Mouse (Mus musculus) liver, embryonic 15.5 days (tissue): Measurements from ENCODE around the gene Cdc26. TPM values are rescaled to one million over a fixed set of nuclear protein-coding genes. Genes with fewer than 3 reads are reported as not detected.
A peak's percentile ranks its signal among the peaks of the same experiment; 100 is the strongest.

Experiments
- ATAC-seq: fragments of 200-750 bp; cut with Nextera tagmentation; 2 replicates; pipeline ENCODE4 v1.8.0; 2017; ENCODE audit warnings: moderate number of reproducible peaks, mild to moderate bottlenecking, moderate library complexity; ENCODE audit not compliant: insufficient read depth
- H3K27ac ChIP-seq: fragments of 300-500 bp; sonication (generic); replicated peaks from 2 replicates; pipeline ENCODE4 v1.5.1; 2015; ENCODE audit warnings: mild to moderate bottlenecking, inconsistent platforms
- H3K27me3 ChIP-seq: fragments of 300-500 bp; sonication (generic); 2 replicates; pipeline ENCODE4 v1.6.1; 2015; ENCODE audit warnings: mild to moderate bottlenecking, inconsistent platforms
- H3K36me3 ChIP-seq: fragments of 300-500 bp; sonication (generic); replicated peaks from 2 replicates; pipeline ENCODE4 v1.6.1; 2015; ENCODE audit warnings: moderate library complexity, mild to moderate bottlenecking, inconsistent platforms
- H3K4me1 ChIP-seq: fragments of 300-500 bp; sonication (generic); replicated peaks from 2 replicates; pipeline ENCODE4 v1.6.1; 2015; ENCODE audit warnings: inconsistent platforms
- H3K4me2 ChIP-seq: fragments of 300-500 bp; sonication (generic); 2 replicates; pipeline ENCODE4 v1.6.1; 2015; ENCODE audit warnings: moderate library complexity, mild to moderate bottlenecking, inconsistent platforms
- H3K4me3 ChIP-seq: fragments of 300-500 bp; sonication (generic); replicated peaks from 2 replicates; pipeline ENCODE4 v1.5.1; 2015; ENCODE audit warnings: mild to moderate bottlenecking, inconsistent platforms
- H3K9ac ChIP-seq: fragments of 300-500 bp; sonication (generic); 2 replicates; pipeline ENCODE4 v1.6.1; 2015; ENCODE audit warnings: moderate library complexity, mild to moderate bottlenecking, inconsistent platforms
- H3K9me3 ChIP-seq: fragments of 300-500 bp; sonication (generic); replicated peaks from 2 replicates; pipeline ENCODE4 v1.6.1; 2016; ENCODE audit warnings: inconsistent platforms
- WGBS: fragments of 180-500 bp; shearing (Covaris S2); methylation state at CpG from one replicate; pipeline ENCODE4 v1.1.7; 2015; ENCODE audit warnings: mixed read lengths; ENCODE audit not compliant: insufficient replicate concordance; 5-methylcytosine and 5-hydroxymethylcytosine counted together
- polyA plus RNA-seq: library from polyadenylated mRNA; unstranded; fragments of >200 nt; fragmentation: Nextera tagmentation; extraction: Ambion mirVana; gene quantifications from 2 replicates; pipeline ENCODE4 v1.2.1, GENCODE M21; 2015

Gene Cdc26
- polyA plus RNA-seq, 1 experiment from 2014 or later = 57.4 TPM

DNA sequence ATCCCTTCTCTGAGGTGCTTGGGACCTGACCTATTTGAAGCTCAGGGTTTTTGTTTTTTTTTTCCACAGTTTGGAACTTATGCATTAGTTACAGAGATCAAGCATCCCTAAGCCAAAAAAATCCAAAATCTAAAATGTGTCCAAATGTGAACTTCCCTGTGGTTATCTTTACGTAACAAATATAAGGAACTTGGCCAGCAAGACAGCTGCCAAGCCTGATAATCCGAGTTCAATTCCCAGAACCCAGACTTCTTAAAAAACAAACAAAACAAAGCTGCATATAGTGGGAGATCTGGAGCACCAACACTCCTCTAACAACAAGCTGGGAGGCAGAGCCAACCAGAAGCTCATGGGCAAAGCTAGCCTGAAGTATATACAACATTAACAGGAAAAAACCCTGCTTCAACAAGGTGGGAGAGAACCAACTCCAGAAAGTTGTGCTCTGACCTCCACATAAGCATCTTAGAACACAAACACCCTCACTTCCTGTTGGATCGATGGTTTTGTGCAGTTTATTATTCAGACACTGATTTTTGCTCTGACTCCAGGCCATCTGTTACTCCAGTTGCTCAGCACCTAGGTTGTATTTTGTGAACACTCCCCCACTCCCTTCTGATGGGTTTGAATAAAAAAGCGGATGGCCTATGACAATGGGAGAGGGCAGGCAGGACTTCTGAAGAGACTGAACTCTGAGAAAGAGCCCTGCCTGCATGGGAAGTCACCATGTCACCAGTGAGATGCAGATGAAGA lies 10.7 kb downstream of the Cdc26 start:
- Histone ChIP-seq H3K9ac (no peak overlapping the region), H3K9me3 (no peaks in the 10 kb centered on the region), H3K4me2 (no peak overlapping the region), H3K27me3 (no peaks in the 10 kb centered on the region), H3K4me1 (0 out of 2 replicates have a peak, but pooled peaks cover 3% of the 10 kb centered on the region), H3K27ac (no peak overlapping the region), H3K36me3 (peaks cover 87% of the 10 kb centered on the region), H3K4me3 (no peak overlapping the region)
- 72% methylated on average over 4 of the region's 4 CpGs for WGBS
- no peak for ATAC-seq

DNA sequence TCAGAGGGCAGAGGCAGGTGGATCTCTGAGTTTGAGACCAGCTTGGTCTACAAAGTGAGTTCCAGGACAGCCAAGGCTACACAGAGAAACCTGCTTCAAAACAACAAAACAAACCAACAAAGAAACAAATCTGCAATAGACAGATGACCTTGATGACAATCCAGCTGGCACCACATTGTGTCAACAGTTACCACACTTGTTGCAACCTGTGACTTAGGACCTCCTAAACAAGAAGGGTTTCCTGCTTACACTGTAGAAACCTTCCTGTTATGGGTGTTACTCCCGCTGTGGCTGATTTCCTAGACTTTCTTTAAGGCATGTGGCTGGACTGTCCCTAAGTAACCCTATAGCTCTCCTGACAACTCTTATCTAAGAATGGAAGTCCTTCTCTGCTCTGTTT lies 12.6 kb downstream of the Cdc26 start:
- Histone ChIP-seq H3K27ac (no peak overlapping the region), H3K4me3 (no peak overlapping the region), H3K4me1 (0 out of 2 replicates have a peak, but pooled peaks cover 3% of the 10 kb centered on the region), H3K36me3 (peaks cover 87% of the 10 kb centered on the region), H3K9me3 (no peaks in the 10 kb centered on the region), H3K9ac (no peak overlapping the region), H3K4me2 (no peak overlapping the region), H3K27me3 (no peaks in the 10 kb centered on the region)
- WGBS = 72% methylated on average over 1 of the region's 1 CpGs
- ATAC-seq = 0 out of 2 replicates have a peak, but pooled peaks have one; percentile 34

DNA sequence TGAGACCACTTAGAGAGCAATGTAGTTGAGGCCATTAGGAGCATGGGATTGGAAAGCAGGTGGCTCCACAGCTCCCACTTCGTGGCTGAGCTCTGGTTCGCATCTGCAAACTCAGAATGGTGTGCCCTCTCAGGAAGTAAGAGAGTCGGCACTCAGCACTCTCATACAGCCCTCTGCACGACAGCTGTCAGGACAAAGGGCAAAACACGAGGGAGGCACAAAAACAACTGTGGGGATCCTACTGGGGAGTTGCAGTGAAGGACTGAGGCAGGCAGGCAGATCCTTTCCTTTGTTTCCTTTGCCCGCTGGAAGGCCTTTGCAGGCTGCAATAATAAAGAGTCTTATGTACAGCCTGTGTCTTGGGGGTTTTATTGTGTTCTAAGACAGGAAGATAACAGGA lies 15.0 kb downstream of the Cdc26 start:
- 64% methylated on average over 6 of the region's 6 CpGs for WGBS
- H3K9me3 ChIP-seq = no peaks in the 10 kb centered on the region
- no peak for ATAC-seq
- peaks cover 81% of the 10 kb centered on the region for H3K36me3 ChIP-seq
- H3K4me1 ChIP-seq = peaks cover 17% of the 10 kb centered on the region
- no peak overlapping the region for H3K9ac ChIP-seq
- H3K27me3 ChIP-seq = no peaks in the 10 kb centered on the region
- H3K4me3 ChIP-seq = no peak overlapping the region
- no peak overlapping the region for H3K27ac ChIP-seq
- H3K4me2 ChIP-seq = no peak overlapping the region

DNA sequence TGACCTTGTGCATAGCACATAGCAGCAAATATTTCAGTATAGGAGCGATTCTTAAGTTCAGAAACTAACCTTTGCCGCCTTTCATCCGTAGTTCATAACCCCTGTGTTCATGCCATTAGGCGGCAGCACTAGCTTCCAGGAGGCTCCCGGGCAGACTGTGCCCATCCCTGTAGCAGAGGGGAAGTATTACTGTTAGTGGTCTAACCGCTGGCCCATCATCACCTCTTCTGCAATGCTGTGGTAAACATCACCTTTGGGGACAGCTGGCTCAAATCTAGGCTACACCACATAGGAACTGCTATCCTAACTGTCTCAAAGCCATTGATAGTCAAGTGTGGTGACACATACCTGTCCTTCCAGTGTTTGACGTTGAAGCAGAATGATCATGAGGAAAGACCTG lies 16.6 kb downstream of the Cdc26 start:
- WGBS = 71% methylated on average over 7 of the region's 7 CpGs
- no peak overlapping the region for H3K9ac ChIP-seq
- no peak for ATAC-seq
- H3K27me3 ChIP-seq = no peaks in the 10 kb centered on the region
- no peak overlapping the region for H3K27ac ChIP-seq
- peaks cover 17% of the 10 kb centered on the region for H3K4me1 ChIP-seq
- no peak overlapping the region for H3K4me2 ChIP-seq
- peaks cover 78% of the 10 kb centered on the region for H3K36me3 ChIP-seq
- no peaks in the 10 kb centered on the region for H3K9me3 ChIP-seq
- no peak overlapping the region for H3K4me3 ChIP-seq

DNA sequence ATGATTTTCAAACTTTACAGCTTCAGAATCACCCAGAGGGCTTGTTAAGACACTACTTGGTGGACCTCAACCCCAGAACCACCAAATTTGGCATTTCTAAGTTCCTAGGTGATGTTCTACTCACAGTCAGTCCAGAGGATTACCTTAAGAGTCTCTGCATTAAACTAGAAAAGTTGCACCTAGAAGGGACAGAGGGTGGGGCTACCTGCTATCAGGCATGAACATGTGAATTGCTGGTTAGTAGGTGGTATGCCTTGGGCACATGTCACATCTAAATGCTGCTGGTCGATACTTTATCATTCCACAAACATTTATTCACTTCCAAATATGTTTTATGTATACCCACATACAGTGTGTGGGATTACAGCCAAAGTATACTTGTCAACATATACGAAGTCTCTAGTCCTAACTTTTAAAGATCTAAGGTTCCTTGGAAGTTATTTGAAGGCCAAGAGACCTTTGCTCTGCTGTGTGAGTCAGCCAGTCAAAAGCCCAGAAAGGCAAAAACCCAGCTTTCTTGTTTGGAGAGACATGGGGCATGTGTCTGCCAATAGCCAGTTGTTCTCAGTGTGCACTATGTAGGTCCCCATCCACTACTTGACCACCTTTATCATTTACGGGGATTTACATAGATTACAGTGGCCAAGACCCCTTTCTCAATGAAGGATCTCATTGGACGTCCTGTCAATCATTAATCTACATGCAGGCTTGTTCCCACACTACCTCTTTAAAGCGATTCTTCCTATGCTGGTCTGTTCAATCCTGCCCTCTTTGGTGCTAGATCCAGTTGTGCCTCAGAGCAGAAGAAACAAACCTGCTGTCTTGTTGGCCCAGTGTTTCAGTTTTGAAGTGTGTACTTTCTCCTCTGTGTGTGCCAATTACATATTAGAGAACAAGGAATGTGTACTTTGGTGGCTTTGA lies 18.6 kb downstream of the Cdc26 start:
- no peaks in the 10 kb centered on the region for H3K27me3 ChIP-seq

DNA sequence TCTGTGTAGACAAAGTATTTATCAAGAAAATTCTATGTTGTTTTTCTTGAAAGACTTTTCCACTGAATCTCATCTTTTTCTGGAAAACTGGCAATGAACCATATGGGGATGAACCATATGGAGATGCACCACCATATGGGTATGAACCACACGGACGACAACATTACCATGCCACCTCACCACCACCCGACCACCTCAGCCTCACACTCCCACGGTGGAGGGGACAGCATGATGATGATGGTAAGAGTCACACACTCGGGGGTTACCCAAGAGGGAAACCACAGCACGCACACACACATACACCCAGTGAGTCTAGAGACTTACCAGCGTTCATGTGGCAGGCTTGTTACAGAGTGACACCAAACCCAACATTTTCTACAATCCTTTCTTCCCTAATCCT lies 23.0 kb downstream of the Cdc26 start:
- Histone ChIP-seq H3K4me1 (peaks cover 45% of the 10 kb centered on the region), H3K9me3 (no peaks in the 10 kb centered on the region), H3K4me3 (no peak overlapping the region), H3K36me3 (peaks cover 43% of the 10 kb centered on the region), H3K27me3 (no peaks in the 10 kb centered on the region), H3K9ac (no peak overlapping the region), H3K4me2 (no peak overlapping the region), H3K27ac (no peak overlapping the region)
- 78% methylated on average over 7 of the region's 7 CpGs for WGBS
- ATAC-seq = no peak

More for the DNA sequence above, 18.6 kb downstream of the Cdc26 start:
- 53% methylated on average over 5 of the region's 5 CpGs for WGBS
- H3K27ac ChIP-seq = no peak overlapping the region
- peaks cover 19% of the 10 kb centered on the region for H3K4me1 ChIP-seq
- peak; percentile 41; the same call in 1 of the 2 replicates for ATAC-seq
- no peak overlapping the region for H3K4me2 ChIP-seq
- no peak overlapping the region for H3K9ac ChIP-seq
- H3K4me3 ChIP-seq = no peak overlapping the region
- peaks cover 72% of the 10 kb centered on the region for H3K36me3 ChIP-seq
- no peaks in the 10 kb centered on the region for H3K9me3 ChIP-seq

DNA sequence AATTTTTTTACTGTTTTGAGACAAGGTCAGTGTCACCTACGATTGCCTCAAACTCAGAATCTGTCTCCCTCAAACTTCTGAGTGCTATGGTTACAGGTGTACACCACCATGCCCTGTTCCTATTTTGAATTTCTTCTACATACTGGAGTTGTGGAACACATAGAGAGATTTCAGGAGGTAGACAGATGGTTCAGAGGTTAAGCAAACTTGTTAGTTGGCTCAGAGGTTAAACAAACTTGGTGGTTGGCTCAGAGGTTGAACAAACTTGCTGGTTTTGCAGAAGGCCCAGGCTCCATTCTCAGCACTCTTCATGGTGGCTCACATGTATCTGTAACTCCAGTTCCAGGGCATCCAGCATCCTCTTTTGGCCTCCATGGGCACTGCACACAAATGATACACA lies 24.3 kb downstream of the Cdc26 start:
- peaks cover 35% of the 10 kb centered on the region for H3K36me3 ChIP-seq
- no peak overlapping the region for H3K4me3 ChIP-seq
- peak overlapping the region; percentile 25; the same call in 1 of the 2 replicates for H3K27ac ChIP-seq
- WGBS = 66% methylated on average over 1 of the region's 1 CpGs
- H3K9ac ChIP-seq = no peak overlapping the region
- H3K9me3 ChIP-seq = no peaks in the 10 kb centered on the region
- ATAC-seq = peak; percentile 59
- peak overlapping the region; percentile 29 for H3K4me2 ChIP-seq
- H3K4me1 ChIP-seq = peaks cover 40% of the 10 kb centered on the region
- H3K27me3 ChIP-seq = no peaks in the 10 kb centered on the region

DNA sequence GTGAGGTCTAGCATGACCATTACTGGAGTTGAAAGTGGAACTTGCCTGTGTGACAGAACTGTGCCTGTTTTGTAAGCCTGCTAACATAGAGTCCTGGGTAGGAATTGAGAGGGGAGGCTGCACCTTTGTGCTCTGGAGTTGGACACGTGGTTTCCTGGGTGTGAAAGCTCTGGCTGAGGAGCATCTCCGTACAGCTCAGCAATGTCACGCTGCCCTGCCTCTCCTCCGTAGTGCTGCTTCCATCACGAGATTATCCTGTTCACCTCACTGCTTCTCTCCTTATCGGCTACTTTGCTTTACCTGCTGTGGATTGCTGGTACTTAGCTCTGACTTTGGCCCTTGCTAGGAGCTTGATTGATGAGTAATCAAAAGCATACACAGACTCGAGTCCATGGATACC lies 24.7 kb downstream of the Cdc26 start:
- H3K4me1 ChIP-seq = peaks cover 43% of the 10 kb centered on the region
- H3K27ac ChIP-seq = peak overlapping the region; percentile 25; the same call in 1 of the 2 replicates
- H3K4me2 ChIP-seq = peak overlapping the region; percentile 29
- WGBS = 64% methylated on average over 7 of the region's 7 CpGs
- no peaks in the 10 kb centered on the region for H3K9me3 ChIP-seq
- H3K27me3 ChIP-seq = no peaks in the 10 kb centered on the region
- H3K9ac ChIP-seq = no peak overlapping the region
- peaks cover 31% of the 10 kb centered on the region for H3K36me3 ChIP-seq
- no peak overlapping the region for H3K4me3 ChIP-seq
- peak; percentile 55 for ATAC-seq

DNA sequence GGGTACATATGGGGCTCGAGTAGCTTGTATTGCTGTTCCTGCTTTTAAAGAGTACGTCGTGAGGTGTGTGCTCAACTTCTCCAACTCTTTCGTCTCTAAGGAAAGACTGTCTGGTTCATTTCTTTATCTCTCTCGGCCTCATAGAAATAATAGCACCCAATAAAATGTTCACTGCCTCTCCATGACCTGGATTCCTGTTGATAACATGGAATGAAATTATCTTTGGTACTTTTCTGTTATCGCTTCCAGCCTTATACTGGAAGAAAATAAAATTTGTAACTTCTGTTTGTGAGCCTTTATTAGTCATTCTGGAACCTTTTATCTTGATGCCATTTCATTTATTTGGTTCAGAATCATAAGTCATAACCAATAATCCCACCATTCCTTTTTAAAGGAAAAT lies 25.2 kb downstream of the Cdc26 start:
- H3K4me1 ChIP-seq = peaks cover 46% of the 10 kb centered on the region
- ATAC-seq = no peak
- H3K27ac ChIP-seq = 0 out of 2 replicates have a peak overlapping the region, but pooled peaks have one; percentile 35
- peaks cover 26% of the 10 kb centered on the region for H3K36me3 ChIP-seq
- H3K4me3 ChIP-seq = no peak overlapping the region
- no peaks in the 10 kb centered on the region for H3K27me3 ChIP-seq
- H3K9me3 ChIP-seq = no peaks in the 10 kb centered on the region
- 0 out of 2 replicates have a peak overlapping the region, but pooled peaks have one; percentile 29 for H3K4me2 ChIP-seq
- H3K9ac ChIP-seq = no peak overlapping the region
- 54% methylated on average over 6 of the region's 6 CpGs for WGBS

DNA sequence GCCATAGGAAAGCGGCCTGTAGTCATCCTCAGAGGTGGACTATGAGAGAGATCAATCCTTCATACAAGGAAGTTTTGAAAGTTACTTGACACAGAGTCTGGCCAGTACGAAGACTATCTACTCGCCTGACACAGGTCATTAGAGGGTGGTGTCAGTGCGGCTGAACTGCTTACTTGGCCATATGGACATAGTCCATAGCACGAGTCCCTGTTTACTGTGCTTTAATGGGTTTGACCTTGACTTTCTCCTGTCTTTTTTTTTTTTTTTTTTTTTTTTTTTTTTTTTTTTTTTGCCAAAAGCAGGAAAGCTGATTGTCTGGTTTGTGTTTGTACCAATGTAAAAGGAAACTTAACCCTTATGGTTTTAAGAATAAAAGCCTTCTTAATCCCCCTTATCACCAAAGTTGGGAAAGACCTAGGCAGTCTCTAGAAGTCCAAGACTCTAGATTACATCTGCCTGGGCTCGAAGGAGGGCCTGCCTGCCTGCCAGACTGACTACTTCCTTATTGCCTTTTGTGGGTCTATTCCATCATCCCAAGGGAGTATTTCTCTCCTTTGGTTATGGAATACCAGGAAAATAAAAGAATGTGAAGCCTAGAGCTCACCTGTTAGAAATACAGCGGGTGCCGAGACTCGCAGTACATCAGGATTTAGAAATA lies 28.6 kb downstream of the Cdc26 start:
- no peaks in the 10 kb centered on the region for H3K9me3 ChIP-seq
- H3K27me3 ChIP-seq = no peaks in the 10 kb centered on the region
- 0 out of 2 replicates have a peak, but pooled peaks cover 3% of the 10 kb centered on the region for H3K36me3 ChIP-seq
- H3K4me1 ChIP-seq = peaks cover 52% of the 10 kb centered on the region
- no peak overlapping the region for H3K4me3 ChIP-seq
- 64% methylated on average over 9 of the region's 9 CpGs for WGBS
- no peak overlapping the region for H3K27ac ChIP-seq
- no peak overlapping the region for H3K4me2 ChIP-seq
- H3K9ac ChIP-seq = no peak overlapping the region
- ATAC-seq = no peak

DNA sequence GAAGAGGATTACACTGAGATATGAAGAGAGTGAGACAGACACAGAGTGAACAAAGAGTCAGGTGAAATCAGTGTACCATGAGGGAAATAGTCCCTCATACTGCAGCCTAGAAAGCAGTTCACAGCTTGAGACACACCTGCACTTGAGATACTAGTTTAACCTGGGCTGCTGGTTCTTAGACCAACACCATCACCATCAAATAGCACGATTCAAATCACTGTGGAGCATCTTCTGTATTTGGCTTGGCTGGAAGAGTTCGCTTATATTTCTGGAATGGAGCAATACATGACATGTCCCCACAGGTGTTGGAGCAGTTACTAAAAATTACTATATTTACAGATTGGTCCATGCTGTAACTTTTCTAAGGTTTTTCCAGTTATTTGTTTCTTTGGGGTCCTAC lies 32.3 kb downstream of the Cdc26 start:
- Histone ChIP-seq H3K4me2 (no peak overlapping the region), H3K27me3 (no peaks in the 10 kb centered on the region), H3K9me3 (no peaks in the 10 kb centered on the region), H3K9ac (no peak overlapping the region), H3K4me3 (no peak overlapping the region), H3K27ac (no peak overlapping the region), H3K36me3 (no peaks in the 10 kb centered on the region), H3K4me1 (peaks cover 63% of the 10 kb centered on the region)
- WGBS = 79% methylated on average over 2 of the region's 2 CpGs
- no peak for ATAC-seq
